Mouse (Mus musculus) heart, embryonic 11.5 days (tissue): ENCODE data around the gene Hes5. TPM values are rescaled to one million over a fixed set of nuclear protein-coding genes. Genes with fewer than 3 reads are reported as not detected.

ENCODE experiments used
- ATAC-seq: fragments of 200-750 bp; cut with Nextera tagmentation; replicated peaks from 2 replicates; pipeline ENCODE4 v1.8.0; 2017; ENCODE audit warnings: moderate library complexity; ENCODE audit not compliant: insufficient number of reproducible peaks, low FRiP score, low TSS enrichment
- H3K27ac ChIP-seq: fragments of 300-500 bp; sonication (generic); 2 replicates; pipeline ENCODE4 v1.5.1; 2014; ENCODE audit warnings: mild to moderate bottlenecking, low read depth, low read length
- H3K27me3 ChIP-seq: fragments of 300-500 bp; sonication (generic); 2 replicates; pipeline ENCODE4 v1.6.1; 2014; ENCODE audit warnings: mild to moderate bottlenecking, low read length, mixed read lengths; ENCODE audit not compliant: control insufficient read depth, insufficient read depth
- H3K36me3 ChIP-seq: fragments of 300-500 bp; sonication (generic); 2 replicates; pipeline ENCODE4 v1.6.1; 2014; ENCODE audit warnings: mild to moderate bottlenecking, low read length, moderate library complexity, mixed read lengths; ENCODE audit not compliant: control insufficient read depth, insufficient read depth
- H3K4me1 ChIP-seq: fragments of 300-500 bp; sonication (generic); 2 replicates; pipeline ENCODE4 v1.6.1; 2014; ENCODE audit warnings: low read length; ENCODE audit not compliant: control insufficient read depth, insufficient read depth
- H3K4me2 ChIP-seq: fragments of 300-500 bp; sonication (generic); 2 replicates; pipeline ENCODE4 v1.6.1; 2014; ENCODE audit warnings: mild to moderate bottlenecking, moderate library complexity
- H3K4me3 ChIP-seq: fragments of 300-500 bp; sonication (generic); 2 replicates; pipeline ENCODE4 v1.5.1; 2014; ENCODE audit warnings: low read depth, low read length
- H3K9ac ChIP-seq: fragments of 300-500 bp; sonication (generic); 2 replicates; pipeline ENCODE4 v1.6.1; 2014; ENCODE audit warnings: mild to moderate bottlenecking, low read depth, low read length, moderate library complexity
- H3K9me3 ChIP-seq: fragments of 300-500 bp; sonication (generic); replicated peaks from 2 replicates; pipeline ENCODE4 v1.6.1; 2016; ENCODE audit warnings: low read length; ENCODE audit not compliant: control insufficient read depth
- WGBS: fragments of 180-500 bp; shearing (Covaris S2); extraction: QIAGEN DNeasy Blood & Tissue Kit; methylation state at CpG from one replicate; pipeline ENCODE4 v1.1.7; 2014; ENCODE audit not compliant: insufficient replicate concordance; 5-methylcytosine and 5-hydroxymethylcytosine counted together
- polyA plus RNA-seq: library from polyadenylated mRNA; unstranded; fragments of >200 nt; fragmentation: Nextera tagmentation; extraction: Ambion mirVana; gene quantifications from 2 replicates; pipeline ENCODE4 v1.2.1, GENCODE M21; 2014

The Hes5 gene
- polyA plus RNA-seq, 1 experiment from 2014 or later = 0.56 TPM

- Histone ChIP-seq H3K4me1 (no peaks in the 10 kb centered on the region), H3K27me3 (peaks cover 21% of the 10 kb centered on the region), H3K9ac (no peak overlapping the region), H3K36me3 (no peaks in the 10 kb centered on the region), H3K4me3 (no peak overlapping the region), H3K4me2 (no peak overlapping the region), H3K27ac (no peak overlapping the region), H3K9me3 (no peaks in the 10 kb centered on the region)
- no peak for ATAC-seq
Measured at GRCm38 (mm10) chr4:155008075-155008474, 47.4 kb downstream of the Hes5 start.

DNA sequence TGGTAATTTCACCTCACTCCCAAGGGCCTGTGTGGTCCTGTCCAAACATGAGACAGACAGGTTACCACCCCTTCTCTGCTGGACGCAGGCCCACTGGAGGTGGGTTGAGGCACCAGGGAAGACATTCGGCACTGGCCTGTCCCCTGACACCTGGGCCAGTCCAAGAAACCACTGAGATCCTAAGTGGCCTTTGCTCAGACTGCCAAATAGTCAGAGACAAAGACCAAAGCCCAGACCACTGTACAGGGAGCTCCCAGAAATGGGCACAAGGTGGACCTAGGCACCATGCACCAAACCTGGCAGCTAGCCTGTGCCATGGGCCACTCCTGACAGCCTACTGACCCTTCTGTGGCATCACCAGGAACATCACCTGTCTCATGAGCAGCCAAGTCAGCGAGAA lies 48.5 kb downstream of the Hes5 start:
- Histone ChIP-seq H3K9ac (no peak overlapping the region), H3K4me1 (no peaks in the 10 kb centered on the region), H3K27me3 (peaks cover 21% of the 10 kb centered on the region), H3K4me2 (no peak overlapping the region), H3K27ac (no peak overlapping the region), H3K9me3 (no peaks in the 10 kb centered on the region), H3K36me3 (no peaks in the 10 kb centered on the region), H3K4me3 (no peak overlapping the region)
- ATAC-seq = no peak
- 71% methylated on average over 3 of the region's 3 CpGs for WGBS

- ATAC-seq = no peak
- H3K9me3 ChIP-seq = no peaks in the 10 kb centered on the region
- no peak overlapping the region for H3K4me2 ChIP-seq
- peaks cover 24% of the 10 kb centered on the region for H3K27me3 ChIP-seq
- H3K27ac ChIP-seq = no peak overlapping the region
- no peaks in the 10 kb centered on the region for H3K4me1 ChIP-seq
- WGBS = 79% methylated on average over 5 of the region's 5 CpGs
- H3K9ac ChIP-seq = no peak overlapping the region
- no peaks in the 10 kb centered on the region for H3K36me3 ChIP-seq
- H3K4me3 ChIP-seq = no peak overlapping the region
Measured at GRCm38 (mm10) chr4:155010870-155011269, 50.1 kb downstream of the Hes5 start.

- no peak overlapping the region for H3K4me2 ChIP-seq
- H3K4me3 ChIP-seq = no peak overlapping the region
- no peaks in the 10 kb centered on the region for H3K9me3 ChIP-seq
- no peaks in the 10 kb centered on the region for H3K36me3 ChIP-seq
- peaks cover 25% of the 10 kb centered on the region for H3K27me3 ChIP-seq
- no peak overlapping the region for H3K27ac ChIP-seq
- no peaks in the 10 kb centered on the region for H3K4me1 ChIP-seq
- no peak overlapping the region for H3K9ac ChIP-seq
- 72% methylated on average over 8 of the region's 8 CpGs for WGBS
- no peak for ATAC-seq
Measured at GRCm38 (mm10) chr4:155011312-155012025, 50.7 kb downstream of the Hes5 start.

Other genes starting within 250 kb of the Hes5 start
- 0.35 and 0.52 TPM in 2 replicates for gene Ttc34, start 123.5 kb upstream of the Hes5 start, polyA plus RNA-seq
- gene Mmel1, start 91.3 kb upstream of the Hes5 start, polyA plus RNA-seq = 0.23 and 0.82 TPM in 2 replicates
- gene Fam213b, start 61.8 kb upstream of the Hes5 start, polyA plus RNA-seq = 26.4 and 29.6 TPM in 2 replicates
- gene Tnfrsf14, start 32.4 kb upstream of the Hes5 start, polyA plus RNA-seq = 3.0 and 4.4 TPM in 2 replicates
- gene Pank4, start 3.2 kb downstream of the Hes5 start, polyA plus RNA-seq = 40.6 and 45.0 TPM in 2 replicates
- gene Plch2, start 95.9 kb downstream of the Hes5 start, polyA plus RNA-seq = 0.13 and 0.30 TPM in 2 replicates
- 4.1 and 9.9 TPM in 2 replicates for gene Pex10, start 106.1 kb downstream of the Hes5 start, polyA plus RNA-seq
- gene Rer1, start 125.5 kb downstream of the Hes5 start, polyA plus RNA-seq = 148 TPM in 2 replicates
- gene Morn1, start 125.7 kb downstream of the Hes5 start, polyA plus RNA-seq = 2.5 and 2.9 TPM in 2 replicates